Mouse (Mus musculus) lung, adult 2 months (tissue): ENCODE measurements at regions not wholly inside any gene's neighbourhood (a gene's known extent, or its start where the extent isn't known, plus 50 kb on each side); places are given as distances from the start of the nearest gene placed in this dataset.

Source experiments
- CTCF ChIP-seq: fragments of 200-500 bp; IDR thresholded peaks from 2 replicates; pipeline ENCODE4 v1.5.1; 2011; ENCODE audit warnings: mild to moderate bottlenecking, low read length, control low read depth; ENCODE audit not compliant: insufficient read depth
- POLR2A ChIP-seq: fragments of 200-500 bp; IDR thresholded peaks from 2 replicates; pipeline ENCODE4 v1.6.1; 2011; ENCODE audit warnings: low read depth, mild to moderate bottlenecking, control low read depth, low read length, borderline replicate concordance; ENCODE audit errors: extremely low read depth

DNA sequence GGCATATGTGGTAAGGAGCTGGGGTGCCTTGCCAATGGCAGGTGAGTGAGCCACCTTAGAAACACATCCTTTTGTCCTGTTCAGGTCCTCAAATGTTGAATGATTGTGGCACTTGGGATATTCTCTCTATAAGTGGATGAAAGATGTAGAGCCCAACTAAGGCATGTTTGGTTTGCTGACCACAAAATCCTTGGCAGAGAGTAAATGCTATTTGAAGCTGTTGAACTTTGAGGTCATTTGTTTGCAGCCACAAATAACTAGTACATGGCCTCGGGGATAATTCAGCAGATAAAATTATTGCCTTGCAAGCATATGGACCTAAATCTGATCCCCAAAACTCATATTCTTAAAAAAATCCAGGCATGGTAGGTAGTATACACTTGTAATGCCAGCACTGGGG lies 281.2 kb downstream of the Cd47 start:
- TF ChIP-seq POLR2A (no peak), CTCF (no peak)
